Mouse (Mus musculus) urinary bladder, postnatal 4 days (tissue): ENCODE data around the gene Ugcg.
"Not testable (repeated sequence)": the region's sequence is repeated elsewhere in the genome, so short reads cannot be mapped to it uniquely, and the experiment has no call there.

ENCODE experiments used
- DNase-seq, 2 experiments: peaks; one replicate each; pipeline ENCODE4 v3.0.0; 2021 to 2022; ENCODE audit warnings: low spot score in 2 of 2

Ugcg gene

GRCm38 (mm10) chr4:59257866-59258265 is 68.8 kb downstream of the Ugcg start:
- no peak for DNase-seq

- no peak for DNase-seq
These were observed 69.7 kb downstream of the Ugcg start for GRCm38 (mm10) chr4:59258771-59259170.

GRCm38 (mm10) chr4:59259806-59260205 is 70.7 kb downstream of the Ugcg start:
- no peak for DNase-seq

GRCm38 (mm10) chr4:59260871-59261515 is 71.9 kb downstream of the Ugcg start:
- DNase-seq, result no peak

- not testable (repeated sequence) for DNase-seq
These were observed 72.5 kb downstream of the Ugcg start for GRCm38 (mm10) chr4:59261582-59261981.

GRCm38 (mm10) chr4:59262156-59262555 is 73.1 kb downstream of the Ugcg start:
- DNase-seq, result no peak

- no peak for DNase-seq
These were observed 74.4 kb downstream of the Ugcg start for GRCm38 (mm10) chr4:59263418-59263817.

GRCm38 (mm10) chr4:59264611-59265095 is 75.6 kb downstream of the Ugcg start:
- no peak for DNase-seq

- no peak for DNase-seq
These were observed 76.1 kb downstream of the Ugcg start for GRCm38 (mm10) chr4:59265182-59265581.

GRCm38 (mm10) chr4:59265631-59266030 is 76.6 kb downstream of the Ugcg start:
- DNase-seq, result no peak
